Mouse (Mus musculus): Measurements from ENCODE around the gene Anxa5.

The Anxa5 gene

DNA sequence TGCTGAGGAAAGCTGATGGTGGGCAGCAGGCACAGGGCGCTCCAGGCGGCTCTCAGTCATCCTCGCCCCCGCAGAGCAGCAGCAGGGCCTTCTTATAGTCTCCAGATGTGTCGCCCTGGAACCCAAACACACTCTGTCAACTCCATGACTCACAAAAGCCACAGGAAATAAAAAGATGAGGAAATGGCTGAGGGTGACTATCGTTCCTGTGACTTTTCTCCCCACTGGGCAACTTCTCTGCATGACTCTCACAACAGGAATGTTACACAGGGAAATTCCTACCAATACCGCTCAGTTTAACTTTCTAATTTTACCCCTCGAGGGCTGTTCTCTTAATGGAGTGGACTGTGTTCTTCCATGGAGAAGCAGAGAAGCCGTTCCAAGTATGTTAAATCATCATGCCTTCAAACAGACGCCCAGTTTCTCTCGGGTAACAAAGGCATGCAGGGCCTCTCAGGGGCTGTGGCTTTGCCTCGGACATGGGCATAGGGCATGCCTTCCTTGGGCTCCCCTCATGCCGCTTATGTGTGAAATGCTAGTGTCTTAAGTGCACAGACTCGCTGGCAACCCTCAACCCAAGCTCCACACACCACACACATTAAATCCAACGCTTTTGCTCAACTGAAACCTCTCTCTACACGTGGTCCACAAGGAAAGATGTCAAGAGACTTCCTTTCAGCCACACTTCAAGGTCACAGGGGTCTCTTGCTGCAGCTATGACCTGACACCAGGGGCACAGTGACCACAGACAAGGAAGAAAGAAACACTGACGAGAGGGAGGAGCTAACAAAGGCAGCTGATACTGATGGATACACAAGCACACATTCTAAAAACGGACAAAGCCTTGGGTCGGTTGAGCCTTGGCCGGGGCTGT is 26.2 kb downstream of the Anxa5 start:
- in situ Hi-C loops (cut with MboI, MseI): no loop called here

DNA sequence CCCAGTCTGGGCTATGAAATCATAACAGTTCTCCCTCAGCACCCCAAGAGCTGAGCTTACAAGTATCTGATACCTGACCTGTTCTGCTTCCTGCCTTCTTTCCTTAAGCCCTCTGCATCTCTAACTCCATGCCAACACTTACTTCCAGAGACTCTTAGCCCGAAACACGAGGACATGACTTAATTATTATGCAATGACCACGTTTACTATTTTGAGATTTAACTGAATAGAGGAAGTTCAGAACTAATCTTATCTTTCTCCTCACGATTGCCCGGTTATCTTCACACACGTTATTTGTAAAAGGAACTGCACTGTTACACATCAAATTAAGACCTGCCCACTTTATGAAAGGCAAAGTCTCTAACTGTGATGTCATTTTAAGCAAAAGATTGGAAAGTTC is 28.8 kb downstream of the Anxa5 start:
- in situ Hi-C loops (cut with MboI, MseI): no loop called here

GRCm38 (mm10) chr3:36446506-36446905 is 29.2 kb downstream of the Anxa5 start:
- in situ Hi-C loops (cut with MboI, MseI): no loop called here

DNA sequence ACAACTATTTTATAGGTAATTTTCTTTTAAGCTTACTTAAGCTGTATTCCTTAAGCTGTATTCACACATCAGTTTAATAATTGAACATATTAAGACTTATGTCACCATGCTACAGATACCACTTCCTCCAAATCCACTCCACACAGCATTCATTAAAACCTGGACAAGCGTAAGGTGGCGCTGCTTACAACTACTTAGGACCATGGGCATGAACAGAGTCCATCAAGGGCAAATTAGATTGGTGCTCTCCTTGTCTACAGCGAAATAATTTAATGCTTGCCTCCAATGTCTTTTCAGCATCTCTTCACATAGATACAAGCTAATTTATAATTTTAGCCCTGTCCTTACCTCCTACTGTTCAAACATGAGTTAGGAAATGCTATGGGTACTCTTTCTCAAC is 29.7 kb downstream of the Anxa5 start:
- in situ Hi-C loops (cut with MboI, MseI): no loop called here

- in situ Hi-C loops (cut with MboI, MseI): no loop called here
These were observed 33.3 kb downstream of the Anxa5 start for GRCm38 (mm10) chr3:36442426-36442825.

- in situ Hi-C loops (cut with MboI, MseI): no loop called here
These were observed 35.4 kb downstream of the Anxa5 start for GRCm38 (mm10) chr3:36440280-36440679.

GRCm38 (mm10) chr3:36430360-36430759 is 45.3 kb downstream of the Anxa5 start:
- in situ Hi-C loops (cut with MboI, MseI): no loop called here

DNA sequence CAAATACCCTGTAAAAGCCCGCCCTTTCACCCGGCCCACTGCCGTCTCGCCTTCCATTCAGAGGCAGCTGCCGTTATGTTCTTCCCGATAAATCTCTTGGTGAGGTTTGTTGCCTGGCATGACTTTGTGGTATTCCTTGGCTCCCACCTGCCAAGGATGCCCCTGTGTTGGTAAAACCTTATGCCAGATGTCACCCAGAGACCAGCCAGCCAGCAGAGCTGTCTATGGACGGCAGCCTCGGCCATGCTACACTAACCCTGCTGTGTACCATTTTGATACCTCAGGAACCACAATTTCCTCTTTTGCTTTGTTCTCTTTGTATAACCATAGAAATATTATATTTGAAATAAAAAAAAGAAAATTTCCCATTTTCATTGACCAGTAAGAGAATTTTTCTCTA is 48.3 kb downstream of the Anxa5 start:
- in situ Hi-C loops (cut with MboI, MseI): loop anchor here (5.0 kb wide), 1 partner anchor 215 kb away; no protein-coding TSS in a partner anchor

GRCm38 (mm10) chr3:36409456-36409855 is 66.2 kb downstream of the Anxa5 start:
- in situ Hi-C loops (cut with MboI, MseI): no loop called here

DNA sequence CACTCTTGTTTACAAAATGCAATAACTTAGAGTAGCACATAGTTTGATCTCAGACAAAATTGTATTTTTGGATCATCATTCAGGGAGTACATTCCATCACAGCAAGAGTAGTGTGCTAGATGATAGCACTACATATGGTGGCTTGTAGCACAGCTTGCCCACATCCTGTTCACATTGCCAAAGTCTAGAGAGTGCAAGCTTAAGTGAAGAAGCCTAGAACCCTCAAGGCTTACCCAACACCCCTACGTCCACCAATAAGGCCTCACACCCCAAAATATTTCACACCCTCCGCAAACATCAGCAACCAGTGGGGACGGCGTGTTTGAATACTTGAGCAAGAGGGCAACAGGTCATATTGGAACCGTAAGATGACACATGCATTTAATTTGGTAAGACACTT is 68.7 kb downstream of the Anxa5 start:
- in situ Hi-C loops (cut with MboI, MseI): no loop called here

DNA sequence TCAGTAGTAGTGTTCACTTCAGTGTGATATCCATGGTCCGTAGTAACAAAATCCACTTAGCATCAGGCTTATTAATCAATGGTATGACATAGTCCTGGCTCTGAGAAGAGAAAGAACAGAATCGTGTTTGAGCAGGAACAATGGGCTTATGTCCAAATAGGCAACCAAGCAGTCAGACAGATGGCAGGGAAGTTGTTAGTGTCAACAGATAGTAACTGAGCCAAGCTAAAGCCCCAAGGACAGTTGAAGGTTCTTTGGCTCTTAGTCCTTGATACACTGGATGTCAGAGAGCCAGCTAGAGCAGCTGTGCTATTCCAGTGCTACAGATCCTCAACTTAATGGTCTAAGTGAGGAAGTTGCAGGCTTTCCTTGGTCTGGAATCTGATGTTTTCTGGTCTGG is 69.4 kb downstream of the Anxa5 start:
- in situ Hi-C loops (cut with MboI, MseI): no loop called here

DNA sequence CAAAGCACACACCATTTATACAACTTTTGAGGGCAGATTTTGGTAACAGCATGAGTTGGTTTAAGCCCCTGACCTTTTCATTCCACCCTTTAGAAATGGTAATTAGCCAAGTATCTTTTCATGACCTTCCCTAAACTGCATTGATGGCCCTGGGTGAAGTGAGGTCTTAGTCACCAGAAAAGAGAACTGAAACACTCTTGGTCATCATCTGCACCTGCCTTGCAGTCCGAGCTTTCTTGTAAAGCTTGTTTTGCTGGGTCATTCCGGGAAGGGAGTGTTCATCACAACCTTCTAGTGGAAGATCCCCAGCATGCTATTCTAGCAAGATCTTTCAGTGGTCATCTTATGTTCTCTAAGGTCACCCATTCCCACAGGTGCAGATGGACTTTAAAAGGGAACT is 73.8 kb downstream of the Anxa5 start:
- in situ Hi-C loops (cut with MboI, MseI): no loop called here

DNA sequence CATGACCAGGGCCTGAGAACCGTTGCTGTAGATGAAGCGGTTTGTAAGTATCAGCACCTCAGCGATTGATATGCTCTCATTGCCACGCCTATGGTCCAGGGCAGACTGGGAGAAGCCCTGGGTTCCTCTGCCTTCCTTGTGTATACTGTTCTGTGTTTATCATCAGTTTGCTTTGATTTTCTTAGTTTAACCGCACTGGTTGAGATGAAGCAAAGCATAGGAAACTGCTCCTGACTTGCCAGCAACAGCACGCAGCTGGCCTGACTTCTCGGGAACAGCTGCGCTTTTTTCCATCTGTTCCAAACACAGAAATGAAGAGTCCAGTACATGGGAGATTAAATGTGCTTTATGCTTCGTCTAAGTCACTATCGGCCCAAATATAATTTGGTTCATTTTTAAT is 75.0 kb downstream of the Anxa5 start:
- in situ Hi-C loops (cut with MboI, MseI): no loop called here

All from regulatory T cell (primary cell).